Mouse (Mus musculus) lung, adult 2 months (tissue): ENCODE measurements around the gene Kcp. TPM values are rescaled to one million over a fixed set of nuclear protein-coding genes. Genes with fewer than 3 reads are reported as not detected.

Experiments
- DNase-seq: peaks from one replicate; pipeline ENCODE4 v3.0.0; 2022
- H3K4me1 ChIP-seq: fragments of 200-500 bp; 2 replicates; pipeline ENCODE4 v1.6.1; 2011; ENCODE audit warnings: low read length; ENCODE audit not compliant: control insufficient read depth, insufficient read depth
- H3K4me3 ChIP-seq: fragments of 200-500 bp; replicated peaks from 2 replicates; pipeline ENCODE3; 2011; ENCODE audit warnings: low read depth, mild to moderate bottlenecking, control low read depth, low read length; ENCODE audit errors: extremely low read depth
- CTCF ChIP-seq: fragments of 200-500 bp; IDR thresholded peaks from 2 replicates; pipeline ENCODE4 v1.5.1; 2011; ENCODE audit warnings: mild to moderate bottlenecking, low read length, control low read depth; ENCODE audit not compliant: insufficient read depth
- POLR2A ChIP-seq: fragments of 200-500 bp; IDR thresholded peaks from 2 replicates; pipeline ENCODE4 v1.6.1; 2011; ENCODE audit warnings: low read depth, mild to moderate bottlenecking, control low read depth, low read length, borderline replicate concordance; ENCODE audit errors: extremely low read depth
- WGBS: fragments of 180-500 bp; shearing (Covaris S2); methylation state at CpG from one replicate; pipeline ENCODE4 v1.1.7; 2018; 5-methylcytosine and 5-hydroxymethylcytosine counted together
- polyA plus RNA-seq: library from polyadenylated mRNA; depleted of rRNA; stranded (reverse); fragments of >200 nt; gene quantifications from 2 replicates; pipeline ENCODE4 v1.2.3, GENCODE M21; 2012

Gene Kcp
- polyA plus RNA-seq, 1 experiment: 12.3 TPM

- H3K4me3 ChIP-seq: no peak overlapping the region
- WGBS: 50% methylated on average over 6 of the region's 6 CpGs
- no peak for DNase-seq
- H3K4me1 ChIP-seq: peaks cover 10% of the 10 kb centered on the region; the same call in 1 of the 2 replicates
- TF ChIP-seq CTCF: no peak
- no peak for TF ChIP-seq POLR2A
These were observed 71.8 kb downstream of the Kcp start for GRCm38 (mm10) chr6:29435940-29436451.

GRCm38 (mm10) chr6:29434911-29435691 lies 72.7 kb downstream of the Kcp start:
- no peak for DNase-seq
- TF ChIP-seq CTCF: no peak
- TF ChIP-seq POLR2A: no peak
- Histone ChIP-seq H3K4me3 (no peak overlapping the region), H3K4me1 (peaks cover 10% of the 10 kb centered on the region; the same call in 1 of the 2 replicates)
- WGBS: 28% methylated on average over 13 of the region's 13 CpGs

DNA sequence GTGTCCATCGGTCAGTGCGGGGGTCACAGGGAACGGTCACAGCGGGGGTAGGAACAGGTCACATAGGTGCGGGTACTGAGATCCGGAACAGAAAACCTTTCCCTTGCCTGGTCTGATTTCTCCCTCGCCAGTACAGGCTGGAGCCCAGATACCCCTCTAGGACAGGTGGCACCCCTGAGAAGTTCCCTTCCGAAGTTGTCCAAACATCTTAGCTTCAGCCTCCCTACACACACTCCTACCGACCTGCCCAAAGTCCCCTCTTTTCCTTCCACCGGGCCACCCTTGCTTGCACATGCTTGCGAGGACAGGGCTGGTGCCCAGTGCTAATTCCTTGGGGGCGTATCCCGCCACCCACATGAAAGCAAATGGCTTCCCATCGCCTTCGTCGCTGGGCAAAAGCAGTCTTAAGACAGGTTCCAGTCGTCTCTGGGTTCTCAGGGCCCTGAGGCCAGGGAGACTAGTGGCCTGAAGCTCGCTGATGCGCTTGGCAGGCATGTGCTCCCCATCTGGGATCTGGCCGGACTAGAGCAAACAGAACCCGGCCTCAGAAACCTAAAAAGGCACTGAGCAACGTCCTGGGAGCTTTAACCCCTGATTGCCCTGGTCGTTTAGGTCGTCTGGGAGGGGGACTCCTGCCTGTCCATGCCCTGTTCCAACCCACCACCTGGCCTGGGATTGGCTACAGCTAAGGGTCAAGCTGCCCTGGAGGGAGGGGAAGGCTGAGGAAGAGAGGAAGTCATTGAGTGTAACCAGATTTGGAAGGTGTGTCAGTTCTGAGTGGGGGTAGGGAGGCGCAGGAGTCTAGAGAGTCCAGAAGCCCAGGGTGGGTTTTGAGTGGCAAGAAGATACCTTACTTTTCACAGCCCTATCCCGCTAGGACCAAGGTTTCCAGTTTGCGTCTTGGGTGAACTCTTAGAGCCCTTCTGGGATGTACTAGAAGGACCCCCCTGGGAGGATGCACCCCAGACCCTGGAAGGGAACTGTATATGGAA lies 73.7 kb downstream of the Kcp start:
- 16% methylated on average over 27 of the region's 27 CpGs for WGBS
- H3K4me1 ChIP-seq: peaks cover 10% of the 10 kb centered on the region; the same call in 1 of the 2 replicates
- no peak for DNase-seq
- peak overlapping the region; percentile 62 for H3K4me3 ChIP-seq
- TF ChIP-seq POLR2A: no peak
- no peak for TF ChIP-seq CTCF

DNA sequence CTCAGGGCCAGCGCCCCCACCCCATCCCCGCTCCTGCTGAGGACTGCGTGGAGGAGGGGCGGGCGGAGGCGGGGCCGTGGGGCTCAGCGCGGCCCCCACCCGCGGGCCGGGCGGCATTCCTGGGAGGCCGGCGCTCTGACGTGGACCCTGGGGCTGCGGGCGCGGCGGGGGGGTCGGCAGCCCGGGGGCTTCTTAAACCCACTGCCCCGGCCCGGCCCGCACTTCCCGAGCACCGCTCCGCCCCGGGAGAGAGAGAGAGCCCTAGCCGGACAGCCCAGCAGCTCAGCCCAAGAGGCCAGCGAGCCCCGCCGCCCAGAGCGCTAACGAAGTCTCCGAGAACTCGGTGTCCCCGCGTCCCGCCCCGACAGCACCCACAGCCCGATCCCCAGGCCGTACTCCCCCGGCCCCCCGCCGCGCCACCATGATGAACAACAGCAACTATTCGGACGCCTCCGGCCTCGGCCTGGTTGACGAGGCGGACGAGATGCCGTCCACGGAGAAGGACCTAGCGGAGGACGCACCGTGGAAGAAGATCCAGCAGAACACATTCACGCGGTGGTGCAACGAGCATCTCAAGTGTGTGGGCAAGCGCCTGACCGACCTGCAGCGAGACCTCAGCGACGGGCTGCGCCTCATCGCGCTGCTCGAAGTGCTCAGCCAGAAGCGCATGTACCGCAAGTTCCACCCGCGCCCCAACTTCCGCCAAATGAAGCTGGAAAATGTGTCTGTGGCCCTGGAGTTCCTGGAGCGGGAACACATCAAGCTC lies 74.5 kb downstream of the Kcp start, which contains the start of gene Flnc:
Gene Flnc, plus strand, starts transcription at position 219 of the 766 bp plus-strand sequence.
- Histone ChIP-seq H3K4me3 (peak within 1 kb of the TSS; percentile 62), H3K4me1 (peaks cover 10% of the 10 kb centered on the region; the same call in 1 of the 2 replicates)
- peak; percentile 25 for DNase-seq
- WGBS: under 1% methylated on average over 77 of the region's 77 CpGs
- TF ChIP-seq CTCF (no peak), POLR2A (no peak)

- no peak for DNase-seq
- peak overlapping the region; percentile 20 for H3K4me3 ChIP-seq
- H3K4me1 ChIP-seq: peaks cover 10% of the 10 kb centered on the region; the same call in 1 of the 2 replicates
- TF ChIP-seq POLR2A: no peak
These were observed 75.1 kb downstream of the Kcp start for GRCm38 (mm10) chr6:29432676-29433037.

- TF ChIP-seq POLR2A: no peak
- no peak for TF ChIP-seq CTCF
- Histone ChIP-seq H3K4me1 (peaks cover 10% of the 10 kb centered on the region; the same call in 1 of the 2 replicates), H3K4me3 (no peak overlapping the region)
- 42% methylated on average over 3 of the region's 3 CpGs for WGBS
- DNase-seq: no peak
These were observed 75.6 kb downstream of the Kcp start for GRCm38 (mm10) chr6:29432156-29432555.

DNA sequence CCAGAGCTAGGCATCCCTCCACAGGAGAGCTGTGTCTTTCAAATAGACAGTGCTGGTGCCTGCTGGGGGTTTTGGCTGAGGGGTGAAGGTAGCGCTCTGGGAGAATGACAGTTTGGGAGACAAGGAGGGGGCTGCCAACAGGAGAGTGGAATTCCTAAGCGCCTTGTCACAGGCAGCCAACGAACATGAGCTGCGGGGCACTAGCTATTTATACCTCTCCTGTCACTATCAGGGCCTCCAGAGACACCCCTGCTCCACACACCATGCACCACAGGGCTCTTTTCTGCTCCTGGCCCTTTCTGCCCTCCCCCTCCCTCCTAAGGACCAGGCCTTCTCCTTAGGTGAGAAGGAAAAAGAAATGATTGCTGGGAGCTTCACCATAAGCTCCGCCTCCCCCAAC lies 76.3 kb downstream of the Kcp start:
- no peak overlapping the region for H3K4me3 ChIP-seq
- TF ChIP-seq CTCF (no peak), POLR2A (no peak)
- WGBS: 47% methylated on average over 5 of the region's 5 CpGs
- no peak for DNase-seq
- peaks cover 10% of the 10 kb centered on the region; the same call in 1 of the 2 replicates for H3K4me1 ChIP-seq

GRCm38 (mm10) chr6:29430681-29431420 lies 76.9 kb downstream of the Kcp start:
- WGBS: 66% methylated on average over 15 of the region's 15 CpGs
- Histone ChIP-seq H3K4me3 (no peak overlapping the region), H3K4me1 (peaks cover 10% of the 10 kb centered on the region; the same call in 1 of the 2 replicates)
- no peak for TF ChIP-seq POLR2A
- TF ChIP-seq CTCF: no peak
- DNase-seq: no peak
